Mouse (Mus musculus): ENCODE results near the gene Olfr718-ps1. TPM values are rescaled to one million over a fixed set of nuclear protein-coding genes. Genes with fewer than 3 reads are reported as not detected.
"Not testable (repeated sequence)": the region's sequence is repeated elsewhere in the genome, so short reads cannot be mapped to it uniquely, and the experiment has no call there.

Gene Olfr718-ps1
- polyA plus RNA-seq (2015; fragmentation: Nextera tagmentation; extraction: Ambion mirVana), result 0.05 TPM in 1 of 2 replicates, not detected in the other

DNA sequence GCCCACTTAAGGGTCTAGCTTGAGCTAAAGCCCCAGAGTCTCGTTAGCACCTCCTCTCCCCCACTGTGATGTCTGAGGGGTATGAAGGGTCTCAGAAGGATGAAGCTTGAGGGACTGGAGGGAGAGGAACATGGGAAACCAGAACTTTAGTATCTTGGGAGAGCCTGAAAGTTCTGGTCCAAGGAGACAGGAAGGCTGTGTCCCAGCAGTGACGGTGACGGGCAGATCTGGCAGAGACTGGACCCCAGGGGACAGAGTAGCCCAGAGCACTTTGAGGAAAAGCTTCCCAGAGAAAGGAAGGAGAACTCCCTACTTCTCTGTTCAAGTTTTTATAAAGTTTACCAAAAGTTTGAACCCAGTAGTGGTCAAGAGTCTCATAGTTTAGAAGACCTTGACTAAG is at the start of gene Olfr718-ps1:
Gene Olfr718-ps1, minus strand, starts transcription at position 101 of the 400 bp plus-strand sequence.
- no peak within 1 kb of the TSS for H3K27ac ChIP-seq
- H3K9me3 ChIP-seq (replicated peaks), result peaks cover 12% of the 10 kb centered on the region
- no peaks in the 10 kb centered on the region for H3K4me1 ChIP-seq
- H3K27me3 ChIP-seq, result no peaks in the 10 kb centered on the region
- H3K36me3 ChIP-seq (ENCODE audit: poor library complexity, severe bottlenecking), result no peaks in the 10 kb centered on the region
- 75% methylated on average over 3 of the region's 3 CpGs for WGBS
- no peak within 1 kb of the TSS for H3K4me3 ChIP-seq
- no peak for ATAC-seq
- H3K9ac ChIP-seq, result no peak within 1 kb of the TSS
- no peak within 1 kb of the TSS for H3K4me2 ChIP-seq

GRCm38 (mm10) chr5:143196506-143196905 is 49.1 kb upstream of the Olfr718-ps1 start:
- no peaks in the 10 kb centered on the region for H3K4me1 ChIP-seq
- no peak for ATAC-seq
- WGBS, result 87% methylated on average over 4 of the region's 4 CpGs
- no peak overlapping the region for H3K27ac ChIP-seq
- H3K9ac ChIP-seq, result no peak overlapping the region
- H3K27me3 ChIP-seq, result no peaks in the 10 kb centered on the region; the same call in 1 of the 2 replicates
- no peaks in the 10 kb centered on the region for H3K9me3 ChIP-seq (replicated peaks)
- H3K36me3 ChIP-seq (ENCODE audit: poor library complexity, severe bottlenecking), result no peaks in the 10 kb centered on the region
- H3K4me2 ChIP-seq, result no peak overlapping the region
- no peak overlapping the region for H3K4me3 ChIP-seq

DNA sequence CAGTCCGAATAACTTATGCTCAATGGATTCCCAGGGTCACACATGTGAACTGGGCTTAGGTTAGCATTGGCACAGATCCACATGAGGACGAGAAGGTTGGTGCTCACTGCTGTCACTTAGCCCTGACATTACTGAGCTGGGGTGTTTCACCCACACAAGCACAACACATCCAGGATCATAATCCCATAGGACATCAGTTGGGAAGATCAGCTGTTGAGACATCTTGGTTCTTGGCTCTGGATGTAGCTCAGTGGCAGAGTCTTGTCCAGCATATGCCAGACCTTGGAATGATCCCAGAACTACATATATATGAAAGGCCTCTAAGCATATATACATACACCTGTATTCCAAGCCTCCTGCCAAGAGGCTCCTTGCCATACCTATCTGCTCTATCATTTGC is 47.8 kb upstream of the Olfr718-ps1 start:
- Histone ChIP-seq H3K27me3 (no peaks in the 10 kb centered on the region; the same call in 1 of the 2 replicates), H3K4me2 (no peak overlapping the region), H3K36me3 (ENCODE audit: poor library complexity, severe bottlenecking) (no peaks in the 10 kb centered on the region), H3K9ac (no peak overlapping the region), H3K27ac (no peak overlapping the region), H3K4me3 (no peak overlapping the region), H3K9me3 (replicated peaks) (no peaks in the 10 kb centered on the region), H3K4me1 (no peaks in the 10 kb centered on the region)
- 77% methylated on average over 2 of the region's 2 CpGs for WGBS
- ATAC-seq, result no peak

DNA sequence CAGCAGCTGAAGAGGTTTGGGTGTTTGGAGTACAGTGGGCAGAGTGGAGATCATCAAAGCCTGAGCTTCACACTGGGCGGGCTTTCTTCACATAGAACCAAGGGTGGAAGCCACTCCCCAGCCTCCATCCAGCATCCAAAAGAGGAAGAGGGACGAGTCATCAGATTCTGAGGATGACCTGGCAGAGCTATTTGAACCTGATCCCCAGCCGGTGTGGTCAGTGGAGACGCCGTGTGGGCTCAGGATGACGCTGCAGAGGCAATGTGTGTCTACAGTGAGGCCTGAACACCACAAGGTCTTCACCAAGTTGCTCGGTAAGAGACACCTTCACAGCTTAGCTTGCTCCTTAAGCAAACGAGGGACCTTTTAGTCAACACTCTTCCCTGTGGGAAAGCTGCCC is 47.4 kb upstream of the Olfr718-ps1 start:
- H3K9ac ChIP-seq; ATAC-seq; H3K4me3 ChIP-seq; H3K4me1 ChIP-seq; H3K36me3 ChIP-seq (ENCODE audit: poor library complexity, severe bottlenecking); H3K27ac ChIP-seq; H3K4me2 ChIP-seq; H3K27me3 ChIP-seq; H3K9me3 ChIP-seq (replicated peaks): not testable (repeated sequence)
- WGBS, result 71% methylated on average over 8 of the region's 8 CpGs

DNA sequence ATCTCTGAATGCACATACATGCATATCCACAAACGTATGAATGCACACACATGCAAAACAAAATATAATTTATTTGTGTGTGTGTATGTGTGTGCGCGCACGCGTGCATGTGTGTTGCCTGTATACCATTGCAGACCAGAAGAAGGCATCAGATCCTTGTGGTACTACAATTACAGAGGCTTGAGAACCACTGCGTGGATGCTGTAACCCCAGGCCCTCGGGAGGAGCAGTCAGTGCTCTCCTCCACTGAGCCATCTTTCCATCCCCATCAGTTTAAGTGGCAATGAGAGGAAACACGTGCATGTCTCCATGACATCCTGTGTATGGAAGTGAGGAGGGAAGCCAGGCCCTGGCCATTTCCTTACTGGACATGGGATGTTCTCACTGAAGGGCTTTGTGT is 45.4 kb upstream of the Olfr718-ps1 start:
- 87% methylated on average over 8 of the region's 8 CpGs for WGBS
- no peak overlapping the region for H3K27ac ChIP-seq
- H3K4me3 ChIP-seq, result no peak overlapping the region
- H3K9me3 ChIP-seq (replicated peaks), result no peaks in the 10 kb centered on the region
- no peak overlapping the region for H3K9ac ChIP-seq
- H3K4me2 ChIP-seq, result no peak overlapping the region
- no peaks in the 10 kb centered on the region for H3K36me3 ChIP-seq (ENCODE audit: poor library complexity, severe bottlenecking)
- no peak for ATAC-seq
- no peaks in the 10 kb centered on the region for H3K4me1 ChIP-seq
- no peaks in the 10 kb centered on the region; the same call in 1 of the 2 replicates for H3K27me3 ChIP-seq

DNA sequence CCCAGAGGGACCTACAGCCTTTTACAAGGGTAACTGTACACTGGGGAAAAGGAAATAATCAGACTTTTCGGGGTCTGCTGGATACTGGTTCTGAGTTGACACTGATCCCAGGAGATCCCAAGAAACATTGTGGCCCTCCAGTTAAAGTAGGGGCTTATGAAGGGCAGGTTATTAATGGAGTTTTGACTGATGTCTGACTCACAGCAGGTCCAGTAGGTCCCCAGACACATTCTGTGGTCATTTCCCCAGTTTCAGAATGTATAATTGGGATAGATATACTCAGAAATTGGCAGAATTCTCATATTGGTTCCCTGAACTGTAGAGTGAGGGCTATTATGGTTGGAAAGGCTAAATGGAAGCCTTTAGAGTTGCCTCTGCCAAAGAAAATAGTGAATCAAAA is 40.6 kb upstream of the Olfr718-ps1 start:
- ATAC-seq, result not testable (repeated sequence)

GRCm38 (mm10) chr5:143180255-143181076 is 33.1 kb upstream of the Olfr718-ps1 start, which contains the start of the genes Rbak and Spdye4b:
TSS of gene Rbak (minus strand) at chr5:143180775.
TSS of gene Spdye4b (plus strand) at chr5:143181017.
- H3K27ac ChIP-seq, result peak within 1 kb of the TSS; percentile 90
- WGBS, result under 1% methylated on average over 57 of the region's 58 CpGs
- peaks cover 14% of the 10 kb centered on the region for H3K4me1 ChIP-seq
- H3K4me2 ChIP-seq, result peak within 1 kb of the TSS; percentile 89
- peak within 1 kb of the TSS; percentile 94 for H3K4me3 ChIP-seq
- ATAC-seq, result peak; percentile 98
- peak within 1 kb of the TSS; percentile 96 for H3K9ac ChIP-seq
- peaks cover 3% of the 10 kb centered on the region; the same call in 1 of the 2 replicates for H3K27me3 ChIP-seq
- H3K36me3 ChIP-seq (ENCODE audit: poor library complexity, severe bottlenecking), result peaks cover 31% of the 10 kb centered on the region
- H3K9me3 ChIP-seq (replicated peaks), result 0 out of 2 replicates have a peak, but pooled peaks cover 6% of the 10 kb centered on the region

More for the DNA sequence above, 40.6 kb upstream of the Olfr718-ps1 start:
- not testable (repeated sequence) for H3K27me3 ChIP-seq; H3K27ac ChIP-seq; H3K4me1 ChIP-seq; H3K4me3 ChIP-seq; H3K4me2 ChIP-seq; H3K9ac ChIP-seq; H3K9me3 ChIP-seq (replicated peaks); H3K36me3 ChIP-seq (ENCODE audit: poor library complexity, severe bottlenecking)
- WGBS, result 82% methylated on average over 1 of the region's 1 CpGs

- H3K36me3 ChIP-seq (ENCODE audit: poor library complexity, severe bottlenecking), result peaks cover 44% of the 10 kb centered on the region
- H3K4me3 ChIP-seq, result peak overlapping the region; percentile 94
- no peak overlapping the region for H3K27ac ChIP-seq
- H3K4me1 ChIP-seq, result peaks cover 14% of the 10 kb centered on the region
- H3K4me2 ChIP-seq, result peak overlapping the region; percentile 89
- 40% methylated on average over 6 of the region's 6 CpGs for whole genome bisulfite sequencing
- 0 out of 2 replicates have a peak overlapping the region, but pooled peaks have one; percentile 96 for H3K9ac ChIP-seq
- no peak for ATAC-seq
- H3K9me3 ChIP-seq (replicated peaks), result 0 out of 2 replicates have a peak, but pooled peaks cover 6% of the 10 kb centered on the region
- H3K27me3 ChIP-seq, result peaks cover 3% of the 10 kb centered on the region; the same call in 1 of the 2 replicates
These were observed 31.8 kb upstream of the Olfr718-ps1 start for GRCm38 (mm10) chr5:143179179-143179578.

- peaks cover 14% of the 10 kb centered on the region for H3K4me1 ChIP-seq
- H3K4me2 ChIP-seq, result no peak overlapping the region
- WGBS, result 89% methylated on average over 3 of the region's 3 CpGs
- H3K36me3 ChIP-seq (ENCODE audit: poor library complexity, severe bottlenecking), result peaks cover 59% of the 10 kb centered on the region
- no peak overlapping the region for H3K4me3 ChIP-seq
- H3K27me3 ChIP-seq, result no peaks in the 10 kb centered on the region
- no peak for ATAC-seq
- no peak overlapping the region for H3K9ac ChIP-seq
- 0 out of 2 replicates have a peak, but pooled peaks cover 6% of the 10 kb centered on the region for H3K9me3 ChIP-seq (replicated peaks)
- no peak overlapping the region for H3K27ac ChIP-seq
These were observed 30.3 kb upstream of the Olfr718-ps1 start for GRCm38 (mm10) chr5:143177541-143178200.

DNA sequence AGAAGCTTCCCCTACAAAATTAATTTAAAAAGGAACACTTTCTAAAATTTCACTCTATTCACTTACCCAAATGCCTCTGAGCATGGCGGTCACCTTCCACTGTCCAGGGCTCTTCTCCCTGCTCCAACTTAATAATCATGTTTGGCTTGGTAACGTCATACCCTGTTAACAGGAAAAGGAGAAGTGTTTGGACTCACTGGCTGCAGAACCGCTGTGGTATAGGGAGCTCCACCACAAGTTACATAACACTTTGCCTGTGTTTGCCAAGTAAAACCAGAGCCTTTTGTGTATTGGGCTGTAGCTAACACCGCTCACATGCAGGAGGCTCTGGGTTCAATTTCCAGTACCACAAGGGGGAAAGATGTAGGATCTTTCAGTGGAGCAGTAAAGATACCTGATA is 28.6 kb upstream of the Olfr718-ps1 start:
- Histone ChIP-seq H3K4me2 (no peak overlapping the region), H3K27ac (no peak overlapping the region), H3K9me3 (replicated peaks) (0 out of 2 replicates have a peak, but pooled peaks cover 6% of the 10 kb centered on the region), H3K4me1 (peaks cover 14% of the 10 kb centered on the region), H3K4me3 (no peak overlapping the region), H3K9ac (no peak overlapping the region), H3K36me3 (ENCODE audit: poor library complexity, severe bottlenecking) (peaks cover 76% of the 10 kb centered on the region), H3K27me3 (no peaks in the 10 kb centered on the region)
- WGBS, result 97% methylated on average over 4 of the region's 4 CpGs
- no peak for ATAC-seq

DNA sequence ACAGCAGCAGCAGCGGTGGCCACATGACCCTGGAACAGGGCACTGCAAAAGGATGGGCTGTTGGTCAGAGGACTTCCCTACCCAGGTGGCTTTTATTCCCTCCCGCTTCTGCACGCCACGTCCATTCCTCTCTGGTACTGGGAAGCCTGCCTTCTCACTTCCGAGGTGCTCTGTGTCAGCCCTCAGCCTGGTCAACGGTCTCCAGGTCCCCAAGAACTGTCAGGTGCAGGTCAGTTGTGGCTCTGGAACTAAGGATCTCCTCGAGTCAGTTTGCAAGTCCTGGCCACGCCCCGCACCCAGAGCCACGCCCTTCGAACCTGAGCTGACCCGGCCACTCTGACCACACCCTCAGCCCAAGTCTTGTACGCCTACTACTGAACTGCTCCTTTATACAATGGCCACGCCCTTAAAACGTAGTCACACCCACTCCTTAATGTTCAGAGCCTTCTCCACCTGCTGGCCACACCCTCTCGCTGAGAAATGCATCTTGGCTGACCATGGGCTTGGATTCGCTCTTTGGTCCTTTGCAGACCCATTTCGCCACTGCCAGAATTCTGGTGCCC is 18.2 kb upstream of the Olfr718-ps1 start:
- no peak overlapping the region for H3K27ac ChIP-seq
- no peaks in the 10 kb centered on the region; the same call in 1 of the 2 replicates for H3K36me3 ChIP-seq (ENCODE audit: poor library complexity, severe bottlenecking)
- no peak overlapping the region for H3K4me3 ChIP-seq
- 0 out of 2 replicates have a peak, but pooled peaks cover 3% of the 10 kb centered on the region for H3K4me1 ChIP-seq
- ATAC-seq, result no peak
- H3K4me2 ChIP-seq, result no peak overlapping the region
- 18% methylated on average over 18 of the region's 18 CpGs for WGBS
- no peaks in the 10 kb centered on the region for H3K9me3 ChIP-seq (replicated peaks)
- H3K9ac ChIP-seq, result no peak overlapping the region
- H3K27me3 ChIP-seq, result peaks cover 9% of the 10 kb centered on the region

- 91% methylated on average over 3 of the region's 3 CpGs for WGBS
- Histone ChIP-seq H3K4me1 (no peaks in the 10 kb centered on the region), H3K4me2 (no peak overlapping the region), H3K9me3 (replicated peaks) (peaks cover 11% of the 10 kb centered on the region), H3K4me3 (no peak overlapping the region), H3K9ac (no peak overlapping the region), H3K36me3 (ENCODE audit: poor library complexity, severe bottlenecking) (no peaks in the 10 kb centered on the region), H3K27me3 (peaks cover 54% of the 10 kb centered on the region), H3K27ac (no peak overlapping the region)
- ATAC-seq, result no peak
These were observed 8.2 kb upstream of the Olfr718-ps1 start for GRCm38 (mm10) chr5:143155534-143155933.

Data from forebrain, embryonic 13.5 days (tissue).